In genomic region chr8:88137748-88138484, GRCm38 (mm10) we compare ENCODE assay signal across 8 mouse cellular contexts. TPM values are rescaled to one million over a fixed set of nuclear protein-coding genes. Genes with fewer than 3 reads are reported as not detected.
DNase-seq lines count a peak whose midpoint lies in the region; ATAC-seq lines count a peak whose summit lies in the region.

Gene Heatr3 (plus strand): TSS chr8:88137855.

- peak within 1 kb of the TSS; percentile 78 for H3K4me2 ChIP-seq in intestine, embryonic 14.5 days (ENCODE audit: low read length)

- H3K9me3 ChIP-seq in intestine, embryonic 14.5 days (ENCODE audit: control insufficient read depth, low read length): no peaks in the 10 kb centered on the region

- peak within 1 kb of the TSS; percentile 98 for H3K4me3 ChIP-seq in intestine, embryonic 14.5 days (ENCODE audit: low read depth, low read length)

- peak; percentile 97 to 99 for DNase-seq in adrenal gland, adult (ENCODE audit: inconsistent age in 2 of 2, low spot score in 1 of 2)
- DNase-seq in embryo, embryonic 10.5 days (ENCODE audit: low spot score): peak; percentile 97
- peak; percentile 92 for DNase-seq in gastrocnemius, postnatal 25 days
- DNase-seq in intestine, embryonic 14.5 days (ENCODE audit: low spot score): peak; percentile 99
- DNase-seq in left cerebral cortex, postnatal 14 days (ENCODE audit: low spot score in 2 of 2): peak; percentile 95 to 97
- DNase-seq in mesoderm, embryonic 11.5 days (ENCODE audit: low read depth, low spot score): peak; percentile 95
- DNase-seq in right cerebral cortex, postnatal 36 days (ENCODE audit: low spot score in 2 of 2): peak; percentile 94
- DNase-seq in yolk sac, embryonic 10.5 days (ENCODE audit: low spot score): peak; percentile 95

- peaks cover 4% of the 10 kb centered on the region; the same call in 1 of the 2 replicates for H3K4me1 ChIP-seq in intestine, embryonic 14.5 days (replicated peaks; ENCODE audit: control insufficient read depth, insufficient read depth, low read length)

- peak; percentile 98 for ATAC-seq in intestine, embryonic 14.5 days (replicated peaks; ENCODE audit: low FRiP score, low TSS enrichment, low read depth)

- peak within 1 kb of the TSS; percentile 90 for H3K27ac ChIP-seq in intestine, embryonic 14.5 days (ENCODE audit: low read depth)

- intact Hi-C loops in left cerebral cortex, postnatal 14 days (cut with DNase I): no loop called here

- under 1% methylated on average over 77 of the region's 79 CpGs for WGBS in intestine, embryonic 14.5 days

- H3K27me3 ChIP-seq in intestine, embryonic 14.5 days (replicated peaks; ENCODE audit: control insufficient read depth, insufficient read depth, low read length): no peaks in the 10 kb centered on the region

- H3K9ac ChIP-seq in intestine, embryonic 14.5 days (ENCODE audit: low read length): peak within 1 kb of the TSS; percentile 68

- H3K36me3 ChIP-seq in intestine, embryonic 14.5 days (ENCODE audit: control insufficient read depth, insufficient read depth, low read length): peaks cover 65% of the 10 kb centered on the region

RNA-seq across cellular contexts. Expression of gene Heatr3, which starts in this region (rescaled TPM):
- 10 to 100 TPM; 22.5 to 25.7 TPM for total RNA-seq in gastrocnemius, postnatal 25 days (2021)
- polyA plus RNA-seq in intestine, embryonic 14.5 days (2014; fragmentation: Nextera tagmentation; extraction: Ambion mirVana): 51.3 and 51.5 TPM in 2 replicates
- total RNA-seq in left cerebral cortex, postnatal 14 days (2021): 10 to 100 TPM; 29.2 to 29.9 TPM

Comparison
In these comparisons a context has a peak if more than half of its experiments do, and no peak if none do; other contexts are left out.
1. Peak in every context shown above with its lines: DNase-seq, ATAC-seq, H3K4me3 ChIP-seq and H3K27ac ChIP-seq.